Mouse (Mus musculus) spleen, postnatal 4 days (tissue): ENCODE data around the gene Dlgap1.
A peak's percentile ranks its signal among the peaks of the same experiment; 100 is the strongest.

ENCODE experiments used
- DNase-seq, 2 experiments: peaks; one replicate each; pipeline ENCODE4 v3.0.0; 2022; ENCODE audit warnings: low spot score in 2 of 2

Dlgap1 gene

DNA sequence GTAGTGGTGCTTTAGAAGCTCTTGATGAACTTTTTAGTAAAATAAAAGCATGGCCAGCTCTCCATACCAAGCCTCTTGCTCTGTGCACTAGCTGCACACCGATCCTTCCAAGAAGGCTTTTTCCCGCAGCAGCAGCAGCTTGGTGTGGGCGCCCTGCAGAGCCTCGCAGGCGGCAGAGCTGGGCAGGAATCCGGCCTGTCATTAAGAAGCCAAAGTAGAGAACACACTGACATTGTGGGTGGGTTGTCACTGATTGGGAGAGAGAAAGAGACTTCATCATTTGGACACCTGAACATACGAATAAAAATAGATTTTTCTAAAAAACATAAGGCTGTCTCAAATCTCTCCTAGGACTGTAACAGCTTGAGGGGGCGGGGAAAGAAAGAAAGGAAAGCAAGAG is 653.6 kb downstream of the Dlgap1 start:
- DNase-seq, result no peak

DNA sequence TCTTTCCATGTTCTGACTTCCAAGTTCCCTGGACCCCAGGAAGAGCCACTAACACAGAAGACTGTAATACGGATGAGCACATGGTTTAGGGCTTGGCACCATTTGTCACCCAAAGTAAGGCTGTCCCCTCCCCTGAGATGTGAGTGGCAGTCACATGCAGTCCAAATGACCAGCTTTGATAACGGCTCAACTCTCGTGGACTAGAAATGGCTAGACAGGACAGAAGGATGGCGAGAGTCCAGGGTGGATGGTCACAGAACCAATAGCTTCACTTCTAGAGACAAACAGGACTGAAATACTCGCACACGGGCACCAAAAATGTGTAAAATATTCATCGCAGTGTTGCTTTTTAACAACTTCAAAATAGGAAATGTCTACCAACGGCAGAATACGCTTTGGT is 657.5 kb downstream of the Dlgap1 start:
- no peak for DNase-seq

DNA sequence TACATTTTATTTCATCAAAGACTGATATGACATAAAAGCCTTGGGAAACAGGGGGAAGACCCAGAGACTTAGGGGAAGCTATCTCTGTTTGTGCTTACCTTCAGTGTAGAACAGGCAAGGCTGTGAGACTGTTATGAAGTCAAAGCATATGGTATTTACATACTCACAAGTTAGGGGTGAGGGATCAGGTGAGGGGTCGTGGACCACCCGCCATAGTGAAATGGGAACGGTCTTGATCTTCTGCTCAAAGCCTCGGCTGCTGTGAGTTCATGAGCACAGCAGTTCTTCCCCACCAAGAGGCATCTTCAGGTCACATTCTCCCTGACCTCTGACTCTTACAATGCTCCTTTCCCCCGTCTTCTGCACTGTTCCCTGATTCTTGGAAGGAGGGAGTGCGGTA is 658.1 kb downstream of the Dlgap1 start:
- DNase-seq, result no peak

DNA sequence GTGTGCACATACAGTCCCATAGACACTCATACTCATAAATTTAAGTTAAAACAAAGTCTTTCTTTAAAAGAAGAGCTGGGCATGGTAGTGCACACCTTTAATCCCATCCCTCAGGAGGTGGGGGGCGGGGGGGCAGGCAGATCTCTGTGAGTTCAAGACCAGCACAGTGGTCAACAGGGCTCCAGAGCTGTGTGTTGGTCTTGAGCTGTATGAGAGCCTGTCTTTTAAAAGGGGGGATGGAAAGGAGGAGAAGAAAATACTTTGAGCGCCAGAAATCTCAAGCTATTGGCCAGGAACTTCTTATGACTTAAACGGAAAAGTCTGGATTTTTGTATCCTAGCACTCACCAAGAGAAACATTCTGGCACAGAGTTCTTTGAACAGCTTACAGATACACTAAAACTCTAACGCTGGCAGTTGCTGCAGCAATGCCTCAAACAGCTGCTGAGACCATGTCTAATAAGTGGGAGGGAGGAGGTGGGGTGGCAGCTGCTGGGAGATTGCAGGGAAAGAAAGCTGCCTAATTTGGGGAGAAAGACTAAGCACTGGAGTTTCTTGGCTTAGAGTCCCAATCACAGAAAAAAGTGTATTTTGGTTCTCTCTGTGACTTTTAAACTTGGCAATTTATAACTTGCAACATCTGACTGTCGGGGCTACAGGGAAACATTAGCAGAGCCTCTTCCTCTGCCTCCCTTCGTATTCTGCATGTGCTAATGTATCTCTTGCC is 660.9 kb downstream of the Dlgap1 start:
- DNase-seq, result no peak

DNA sequence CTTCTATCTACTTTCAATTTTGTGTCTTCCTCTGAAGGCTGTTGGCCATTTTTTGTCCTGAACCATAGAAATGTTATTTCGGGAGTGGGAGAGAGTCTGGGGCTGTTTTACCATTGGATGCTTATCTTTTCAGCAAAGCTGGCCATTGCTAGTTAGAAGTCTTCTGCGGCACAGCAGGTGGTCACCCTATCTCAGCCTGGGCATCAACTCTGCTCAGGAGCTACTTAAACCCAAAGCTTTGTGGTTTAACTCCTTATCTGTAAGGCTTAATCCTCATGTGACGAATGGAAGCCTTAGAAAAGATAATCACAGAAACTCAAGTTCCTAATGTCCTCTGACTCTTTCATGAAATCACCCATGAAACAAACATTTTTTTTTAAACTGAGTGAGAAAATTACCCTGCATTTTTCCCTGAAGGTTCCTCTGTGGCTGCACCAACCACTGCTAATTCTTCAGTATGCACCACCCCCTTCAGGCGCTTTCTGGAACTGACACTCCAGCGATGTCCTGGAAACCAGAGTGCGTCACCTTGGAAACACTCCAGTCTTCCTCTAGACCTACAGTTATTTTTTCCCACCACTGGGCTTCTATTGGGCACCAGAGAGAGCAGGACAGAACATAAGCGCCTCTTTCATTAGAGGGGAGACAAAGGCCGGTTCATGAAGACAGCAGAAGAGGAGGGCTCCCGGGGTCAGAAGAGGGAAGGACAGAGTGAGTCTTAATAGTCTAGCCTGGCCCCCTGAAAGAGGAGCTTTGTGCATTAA is 664.5 kb downstream of the Dlgap1 start:
- DNase-seq, result no peak

DNA sequence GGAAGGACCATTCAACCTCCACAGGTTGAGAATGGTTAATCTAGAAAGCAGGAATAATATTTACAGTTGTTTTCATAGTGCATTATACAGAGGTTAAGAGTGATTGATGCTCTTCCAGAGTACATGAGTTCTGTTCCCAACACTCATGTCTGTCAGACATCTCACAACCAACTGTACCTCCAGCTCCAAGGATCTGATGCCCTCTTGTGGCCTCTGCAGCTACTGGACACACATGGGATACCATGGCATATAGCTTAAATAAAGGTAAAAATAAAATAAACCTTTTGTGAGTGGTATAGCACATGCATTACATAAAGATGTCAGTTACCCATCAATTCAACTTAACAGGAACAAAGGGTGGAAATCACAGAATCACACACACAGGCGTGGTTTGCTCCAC is 674.3 kb downstream of the Dlgap1 start:
- DNase-seq, result no peak

DNA sequence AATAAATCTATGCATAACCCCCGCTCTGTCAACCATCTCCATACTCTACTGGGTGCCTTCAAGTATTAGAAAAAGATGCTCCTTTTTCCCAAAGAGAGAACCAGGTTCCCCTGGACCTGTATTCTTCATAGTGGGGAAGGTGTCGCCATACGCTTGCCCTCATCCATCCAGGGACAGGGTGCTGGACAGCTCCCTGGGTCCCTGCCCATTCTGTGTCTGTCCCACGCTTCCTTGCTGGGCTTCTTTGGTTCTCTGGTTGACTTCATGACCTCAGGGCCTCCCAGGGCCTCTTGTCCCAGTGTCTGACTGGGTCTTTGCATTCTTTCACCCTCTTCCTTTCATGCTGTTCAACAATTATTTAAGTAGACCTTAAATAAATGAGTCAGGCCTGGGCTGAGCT is 677.8 kb downstream of the Dlgap1 start:
- no peak for DNase-seq

DNA sequence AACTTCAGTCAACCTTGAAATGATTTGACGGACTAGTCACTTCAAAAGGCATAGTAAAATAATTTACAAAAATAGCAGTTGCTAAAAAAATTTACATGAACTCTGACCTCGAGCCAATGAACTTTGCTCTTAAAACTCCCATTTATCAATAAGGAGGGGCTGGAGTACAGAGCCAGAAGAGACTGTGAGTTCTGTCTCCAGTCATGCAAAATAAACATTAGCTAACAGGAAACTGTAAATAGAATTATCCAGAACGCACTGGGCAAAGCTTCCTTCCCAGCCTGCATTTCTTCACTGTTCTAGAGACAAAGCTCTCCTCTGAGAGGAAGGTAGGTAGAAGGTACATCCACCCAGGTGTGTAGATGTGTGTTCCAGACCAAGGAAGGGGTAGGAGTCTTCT is 692.5 kb downstream of the Dlgap1 start:
- no peak for DNase-seq

DNA sequence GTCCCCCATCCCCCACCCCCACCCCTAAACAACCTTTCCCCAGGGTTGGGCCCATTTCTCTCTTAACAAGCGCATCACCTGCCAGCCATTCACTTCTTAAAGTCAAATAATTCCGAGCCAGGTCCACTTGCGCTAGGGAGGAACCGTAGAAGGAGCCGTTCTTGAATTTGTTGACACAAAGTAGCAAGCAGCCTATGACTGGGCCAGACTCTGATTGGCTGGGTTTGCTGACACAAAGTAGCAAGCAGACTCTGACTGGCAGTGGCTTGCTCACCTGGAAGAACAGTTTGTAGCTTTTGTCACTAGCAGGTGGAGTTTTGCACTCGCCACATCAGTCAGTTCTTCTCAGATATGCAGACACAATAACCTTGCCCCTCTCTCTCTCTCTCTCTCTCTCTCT is 695.1 kb downstream of the Dlgap1 start:
- DNase-seq, result no peak

DNA sequence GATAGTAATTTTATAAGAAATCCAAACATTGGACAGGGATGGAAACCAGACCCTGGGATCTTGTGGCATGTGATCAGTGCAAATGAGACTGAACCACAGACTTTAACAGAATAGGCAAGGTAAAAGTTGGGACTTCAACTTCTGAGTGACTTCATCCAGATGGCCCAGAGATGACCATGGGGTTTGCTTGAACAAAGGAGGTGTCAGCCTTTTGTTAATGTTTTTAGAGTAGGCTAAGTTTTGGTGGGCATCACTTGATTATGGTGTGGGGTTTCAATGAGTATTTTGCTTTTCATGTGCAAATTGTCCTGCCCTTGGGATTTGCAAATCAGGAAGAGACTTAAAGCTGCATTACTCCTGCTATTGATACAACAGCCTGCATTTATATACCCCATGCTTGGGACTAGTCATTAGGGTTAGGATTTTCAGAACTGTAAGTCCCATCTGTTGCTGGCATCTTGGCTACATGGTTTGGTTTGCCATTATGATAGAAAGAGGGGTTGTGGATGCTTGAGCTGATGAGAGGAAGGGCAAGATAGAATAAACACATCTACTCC is 695.7 kb downstream of the Dlgap1 start:
- DNase-seq, result no peak

DNA sequence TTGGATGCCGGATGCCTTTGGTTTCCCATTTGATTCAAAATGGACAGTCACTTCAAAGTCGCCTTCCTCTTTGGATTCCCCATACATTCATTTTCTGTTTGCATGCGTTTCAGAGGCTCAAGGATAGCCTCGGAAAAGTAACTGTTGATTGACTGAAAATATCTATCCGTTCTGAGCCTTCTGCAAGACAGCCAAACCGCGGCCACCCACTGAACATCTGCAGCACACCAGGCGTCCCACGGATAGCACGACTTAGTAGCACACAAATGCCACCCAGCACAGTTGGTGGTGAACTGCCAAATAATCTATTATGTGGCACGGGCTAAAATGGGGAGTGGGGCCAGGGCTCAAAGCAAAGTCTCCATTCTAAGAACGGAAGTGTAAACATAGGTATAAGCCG is 705.1 kb downstream of the Dlgap1 start:
- no peak for DNase-seq

DNA sequence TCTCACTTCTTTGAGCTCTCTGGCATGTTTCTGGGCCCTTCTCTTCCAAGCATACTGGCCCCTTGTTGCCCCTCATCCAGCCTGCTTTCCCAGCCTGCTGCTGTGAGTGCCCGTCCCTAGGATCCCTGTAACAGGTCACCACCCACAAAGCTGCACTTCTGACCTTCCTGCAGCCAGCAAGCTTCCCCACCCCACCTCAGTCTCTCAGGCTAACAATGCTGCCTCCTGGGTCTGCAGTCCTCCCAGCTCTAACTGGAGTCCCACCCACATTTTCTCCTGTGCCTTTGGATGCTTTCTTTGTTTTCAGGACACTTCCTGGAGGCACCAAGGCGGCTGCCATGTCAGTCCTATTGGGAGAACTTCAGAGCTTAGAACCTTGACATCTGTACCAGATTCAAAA is 707.6 kb downstream of the Dlgap1 start:
- no peak for DNase-seq

DNA sequence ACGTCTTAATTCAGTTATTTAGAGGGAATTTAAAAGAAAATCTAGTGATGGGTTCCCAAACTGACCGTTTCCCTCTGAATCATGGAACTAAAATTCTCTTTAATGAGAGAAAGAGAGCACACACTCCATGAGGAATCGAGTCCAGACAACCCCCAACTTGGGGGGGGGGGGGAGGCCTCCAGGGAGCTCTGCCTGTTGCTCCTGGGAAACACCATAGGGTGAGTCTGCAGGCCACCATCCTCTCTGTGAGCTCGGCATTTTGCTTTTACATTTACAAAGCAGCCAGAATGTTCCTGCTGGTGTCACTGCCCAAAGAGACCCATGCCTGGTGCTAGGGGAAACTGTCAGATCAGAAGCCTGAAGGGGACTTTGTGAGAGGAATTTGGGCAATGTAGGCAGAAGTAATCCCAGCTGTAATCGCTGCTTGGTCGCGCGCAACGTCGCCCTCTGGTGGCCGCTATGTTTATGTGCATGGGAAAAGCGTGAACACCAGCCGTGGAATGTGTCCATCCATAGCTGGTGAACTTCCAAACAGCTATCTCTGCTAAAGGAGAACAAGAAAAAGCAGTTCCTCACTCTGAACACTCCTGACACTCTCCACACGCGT is 714.8 kb downstream of the Dlgap1 start:
- peak; percentile 35 to 79 for DNase-seq

DNA sequence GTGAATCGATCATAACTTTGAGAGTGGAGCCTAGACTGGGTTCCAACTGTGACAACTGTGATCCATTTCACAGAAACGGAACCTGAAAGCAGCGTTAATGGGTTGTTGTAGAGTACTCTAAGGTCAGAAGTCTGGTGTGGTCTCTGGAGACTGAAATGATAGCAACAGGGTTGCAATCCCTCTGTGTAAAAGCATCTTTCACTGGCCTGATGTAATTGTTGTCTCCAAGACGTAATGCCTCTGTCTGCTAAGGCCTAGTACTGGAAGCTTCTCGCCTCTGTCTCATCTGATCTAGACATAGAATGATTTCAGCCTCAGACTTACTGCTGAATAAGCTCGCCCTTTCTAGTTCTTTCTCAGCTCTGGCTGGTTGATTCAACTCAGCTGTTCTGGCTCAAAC is 721.3 kb downstream of the Dlgap1 start:
- DNase-seq, result no peak

DNA sequence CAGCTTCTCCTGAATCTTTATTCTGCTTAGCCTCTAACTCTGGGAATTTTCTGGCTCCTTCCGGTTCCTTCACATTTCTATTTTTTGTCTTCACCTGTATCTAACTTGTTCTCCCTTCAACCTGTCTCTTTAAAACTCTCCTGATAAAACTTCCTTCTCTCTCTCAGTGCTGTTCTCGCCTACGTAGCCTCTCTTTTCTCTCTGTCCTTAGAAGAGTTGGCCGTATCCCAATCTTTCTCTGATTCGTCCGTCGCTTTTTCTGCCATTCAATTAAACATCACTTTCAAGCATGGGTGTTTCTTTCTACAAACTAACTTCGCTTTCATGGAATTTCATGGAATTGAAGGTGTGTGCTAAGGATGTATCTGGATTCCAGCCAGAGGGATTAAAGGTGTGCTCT is 721.7 kb downstream of the Dlgap1 start:
- DNase-seq, result no peak

DNA sequence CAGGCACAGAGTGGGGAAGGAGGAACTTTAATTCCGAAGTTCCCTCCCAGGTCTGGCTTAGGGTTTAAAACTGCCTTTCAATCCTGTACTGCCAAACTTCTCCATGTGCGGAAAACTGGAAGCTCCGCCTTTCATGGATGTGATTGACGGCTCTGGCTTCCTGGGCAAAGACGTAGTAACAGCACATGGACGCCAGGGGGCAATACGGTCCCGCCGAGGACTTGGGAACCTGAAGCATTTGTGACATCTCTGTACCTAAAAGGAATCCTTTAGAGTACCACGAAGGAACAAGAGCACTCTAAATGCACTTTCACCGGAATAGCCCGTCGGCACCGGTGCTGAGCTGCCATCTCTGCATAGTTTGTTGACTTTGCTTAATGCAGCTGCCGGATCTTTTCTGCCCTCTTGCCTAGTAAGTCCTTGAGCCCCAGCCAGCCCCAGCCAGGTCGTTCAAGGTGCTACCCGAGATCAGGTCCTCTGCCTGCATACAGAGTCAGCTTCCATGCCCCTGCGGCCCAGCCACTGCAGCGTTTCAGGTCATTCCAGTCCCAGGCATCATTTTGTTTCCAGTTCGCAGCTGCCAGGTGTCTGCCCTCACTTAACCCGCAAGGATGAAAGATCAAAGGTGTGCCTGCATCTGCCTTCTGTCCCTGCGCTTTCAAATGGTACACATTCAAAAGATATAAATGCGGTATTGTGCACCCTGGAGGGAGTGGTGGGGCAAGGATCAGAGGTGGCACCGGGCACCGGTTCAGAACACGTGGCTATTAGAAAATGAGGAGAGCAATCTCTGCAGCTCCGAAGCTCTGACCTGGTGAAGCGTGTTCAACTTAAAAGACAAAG is 738.3 kb downstream of the Dlgap1 start:
- DNase-seq, result peak; percentile 50 to 80

DNA sequence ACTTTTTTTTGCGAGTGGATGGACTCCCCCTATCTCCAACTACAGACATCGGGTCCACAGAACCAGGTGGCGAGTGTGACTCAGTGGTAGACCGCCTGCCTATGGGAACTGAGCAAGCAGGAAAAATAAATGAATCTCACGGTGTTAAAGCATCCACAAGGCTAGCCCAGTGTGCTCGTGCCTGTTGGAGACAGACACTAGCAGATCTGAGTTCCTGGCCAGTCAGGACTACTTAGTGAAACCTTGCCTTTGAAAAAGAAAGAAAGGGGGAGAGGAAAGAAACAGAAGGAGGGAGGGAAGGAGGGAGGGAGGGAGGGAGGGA is 738.9 kb downstream of the Dlgap1 start:
- DNase-seq, result no peak

DNA sequence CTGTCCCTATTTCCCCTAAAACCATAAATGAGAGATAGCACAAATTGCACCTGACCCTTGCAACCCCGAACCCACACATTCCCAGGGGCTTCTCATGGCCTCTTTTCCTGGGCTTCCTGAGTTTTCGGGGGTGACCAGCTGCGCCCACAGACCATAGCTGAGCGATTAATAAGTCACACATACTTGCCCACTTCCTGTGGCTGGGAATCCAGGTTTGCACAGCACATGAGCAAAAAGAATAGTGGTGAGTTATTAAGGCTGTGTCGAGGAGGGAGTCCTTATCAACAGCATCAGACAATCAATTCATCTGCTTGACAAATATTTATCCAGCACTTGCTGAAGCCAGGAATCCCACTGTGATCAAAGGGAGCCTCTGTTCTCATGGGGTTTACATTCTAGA is 740.7 kb downstream of the Dlgap1 start:
- DNase-seq, result no peak

DNA sequence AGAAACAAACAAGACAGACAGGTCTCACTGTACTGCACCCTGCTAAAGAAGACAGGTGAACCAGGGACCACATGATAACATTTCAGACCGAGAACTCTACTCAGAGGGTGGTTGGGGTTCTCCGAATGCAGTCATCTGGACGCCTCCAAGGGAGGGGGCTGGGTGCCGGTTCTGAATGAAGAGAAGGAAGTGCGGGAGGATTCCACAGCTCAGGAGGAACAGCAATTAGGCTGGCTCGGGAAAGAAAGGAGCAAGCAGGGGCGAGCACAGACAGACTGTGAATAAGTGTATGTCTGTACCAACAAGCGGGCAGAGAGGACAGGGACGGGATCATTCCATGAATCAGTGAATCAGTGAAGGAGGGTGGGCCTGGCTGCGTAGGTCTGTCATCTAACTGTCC is 744.6 kb downstream of the Dlgap1 start:
- no peak for DNase-seq

DNA sequence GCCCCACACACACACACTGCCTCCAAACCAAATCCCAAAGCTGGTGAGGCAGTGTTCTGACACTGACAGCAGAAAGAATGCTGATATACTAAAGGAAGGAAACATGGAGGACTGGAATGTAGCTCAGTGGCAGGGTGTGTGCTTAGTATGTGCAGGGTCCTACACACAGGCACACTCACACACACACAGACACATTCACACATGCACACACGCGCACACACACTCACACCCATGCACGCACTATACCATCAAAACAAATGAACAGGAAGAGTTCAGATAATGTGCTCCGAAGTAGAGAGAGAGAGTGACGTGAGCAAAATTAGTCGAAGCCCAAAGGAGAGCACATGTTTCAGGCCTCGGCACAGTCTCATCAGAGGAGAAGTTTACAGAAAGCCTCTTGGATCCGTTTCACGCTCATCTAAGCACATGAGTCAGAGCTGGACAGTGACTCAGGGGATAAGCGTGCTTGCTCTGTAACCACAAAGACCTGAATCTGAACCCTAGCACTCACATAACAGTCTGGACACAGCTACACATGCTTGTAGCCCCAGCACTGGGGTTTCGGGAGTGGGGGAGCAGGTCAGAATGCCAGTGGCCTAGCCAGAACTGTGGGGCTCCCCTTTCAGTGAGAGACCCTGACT is 750.9 kb downstream of the Dlgap1 start:
- DNase-seq, result peak in 1 of 2 experiments; percentile 38

DNA sequence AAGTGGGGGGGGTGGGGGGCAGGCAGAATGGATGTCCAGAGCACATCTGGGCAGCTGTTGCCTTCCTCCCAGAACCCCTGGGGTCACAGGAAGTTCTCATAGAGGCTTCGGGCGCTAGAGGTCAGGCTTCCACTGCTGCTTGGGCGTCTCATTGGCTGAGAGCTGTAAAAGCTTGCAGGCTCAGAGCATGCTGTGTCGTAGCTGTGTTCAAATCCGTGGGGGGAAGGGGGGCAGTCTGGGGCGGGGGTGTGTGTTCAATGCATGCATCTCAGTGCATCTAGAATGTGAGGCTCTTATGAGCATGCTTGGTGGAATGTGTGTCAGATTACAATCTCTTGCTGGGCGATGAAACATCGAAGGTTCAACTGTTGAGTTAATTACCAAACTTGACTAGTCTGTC is 751.9 kb downstream of the Dlgap1 start:
- DNase-seq, result peak in 1 of 2 experiments; percentile 40
